Mouse (Mus musculus) heart, embryonic 12.5 days (tissue): ENCODE data around the gene Ddx50. TPM values are rescaled to one million over a fixed set of nuclear protein-coding genes. Genes with fewer than 3 reads are reported as not detected.
A peak's percentile ranks its signal among the peaks of the same experiment; 100 is the strongest.

Experiments
- ATAC-seq: fragments of 200-750 bp; cut with Nextera tagmentation; 2 replicates; pipeline ENCODE4 v1.8.0; 2017; ENCODE audit warnings: moderate TSS enrichment, moderate library complexity; ENCODE audit not compliant: insufficient number of reproducible peaks, low FRiP score
- H3K27ac ChIP-seq: fragments of 300-500 bp; sonication (generic); 2 replicates; pipeline ENCODE4 v1.5.1; 2016; ENCODE audit warnings: mild to moderate bottlenecking, moderate library complexity; ENCODE audit not compliant: poor library complexity, severe bottlenecking
- H3K27me3 ChIP-seq: fragments of 300-500 bp; sonication (generic); replicated peaks from 2 replicates; pipeline ENCODE4 v1.6.1; 2016; ENCODE audit warnings: mild to moderate bottlenecking, moderate library complexity
- H3K36me3 ChIP-seq: fragments of 300-500 bp; sonication (generic); 2 replicates; pipeline ENCODE4 v1.6.1; 2016; ENCODE audit warnings: mild to moderate bottlenecking, moderate library complexity
- H3K4me1 ChIP-seq: fragments of 300-500 bp; sonication (generic); replicated peaks from 2 replicates; pipeline ENCODE4 v1.6.1; 2016; ENCODE audit warnings: mild to moderate bottlenecking
- H3K4me2 ChIP-seq: fragments of 300-500 bp; sonication (generic); 2 replicates; pipeline ENCODE4 v1.6.1; 2016; ENCODE audit warnings: mild to moderate bottlenecking, moderate library complexity
- H3K4me3 ChIP-seq: fragments of 300-500 bp; sonication (generic); 2 replicates; pipeline ENCODE4 v1.5.1; 2016; ENCODE audit warnings: mild to moderate bottlenecking
- H3K9ac ChIP-seq: fragments of 300-500 bp; sonication (generic); 2 replicates; pipeline ENCODE4 v1.6.1; 2016; ENCODE audit warnings: mild to moderate bottlenecking, moderate library complexity
- H3K9me3 ChIP-seq: fragments of 300-500 bp; sonication (generic); replicated peaks from 2 replicates; pipeline ENCODE4 v1.6.1; 2016; ENCODE audit warnings: mild to moderate bottlenecking, moderate library complexity
- WGBS: fragments of 180-500 bp; shearing (Covaris S2); methylation state at CpG from one replicate; pipeline ENCODE4 v1.1.7; 2016; 5-methylcytosine and 5-hydroxymethylcytosine counted together
- polyA plus RNA-seq: library from polyadenylated mRNA; unstranded; fragments of >200 nt; fragmentation: Nextera tagmentation; extraction: Ambion mirVana; gene quantifications from 2 replicates; pipeline ENCODE4 v1.2.1, GENCODE M21; 2016

The Ddx50 gene
- polyA plus RNA-seq: 112 and 118 TPM in 2 replicates

- Histone ChIP-seq H3K4me2 (peak within 1 kb of the TSS; percentile 85), H3K27me3 (no peaks in the 10 kb centered on the region), H3K9me3 (no peaks in the 10 kb centered on the region), H3K27ac (peak within 1 kb of the TSS; percentile 94), H3K4me3 (peak within 1 kb of the TSS; percentile 77), H3K9ac (peak within 1 kb of the TSS; percentile 91), H3K4me1 (peaks cover 8% of the 10 kb centered on the region), H3K36me3 (peaks cover 13% of the 10 kb centered on the region)
- ATAC-seq: peak; percentile 98
- under 1% methylated on average over 89 of the region's 89 CpGs for WGBS
Observed at GRCm38 (mm10) chr10:62650881-62651810, at the start of gene Ddx50. Gene Ddx50 (minus strand): TSS chr10:62651218.

- H3K27ac ChIP-seq: no peak overlapping the region
- no peaks in the 10 kb centered on the region for H3K27me3 ChIP-seq
- no peak overlapping the region for H3K4me3 ChIP-seq
- no peak overlapping the region for H3K4me2 ChIP-seq
- no peaks in the 10 kb centered on the region for H3K9me3 ChIP-seq
- no peak for ATAC-seq
- no peaks in the 10 kb centered on the region for H3K4me1 ChIP-seq
- 62% methylated on average over 8 of the region's 8 CpGs for WGBS
- H3K9ac ChIP-seq: no peak overlapping the region
- H3K36me3 ChIP-seq: no peaks in the 10 kb centered on the region
Observed at GRCm38 (mm10) chr10:62692771-62693170, 41.8 kb upstream of the Ddx50 start.

DNA sequence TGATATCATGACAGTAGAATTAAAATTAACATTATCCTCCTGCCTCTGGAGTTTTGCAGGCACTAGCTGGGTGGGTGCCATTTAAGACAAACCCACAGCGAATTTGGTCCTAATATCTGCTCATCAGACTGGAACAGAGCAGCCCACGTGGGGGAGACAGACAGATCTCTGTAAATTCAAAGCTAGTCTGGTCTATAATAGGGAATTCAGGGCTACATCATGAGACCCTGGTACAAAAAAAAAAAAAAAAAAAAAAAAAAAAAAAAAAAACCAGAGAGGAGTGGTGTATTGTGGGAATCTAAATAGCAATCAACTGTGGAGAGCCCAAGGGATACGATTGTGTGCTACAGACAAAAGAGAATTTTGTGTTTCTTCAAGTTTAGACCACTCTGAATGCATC is 41.2 kb upstream of the Ddx50 start:
- ATAC-seq: no peak
- Histone ChIP-seq H3K4me3 (no peak overlapping the region), H3K4me1 (0 out of 2 replicates have a peak, but pooled peaks cover 2% of the 10 kb centered on the region), H3K9ac (no peak overlapping the region), H3K9me3 (no peaks in the 10 kb centered on the region), H3K27me3 (no peaks in the 10 kb centered on the region), H3K36me3 (no peaks in the 10 kb centered on the region), H3K4me2 (no peak overlapping the region), H3K27ac (no peak overlapping the region)
- WGBS: 76% methylated on average over 3 of the region's 3 CpGs

DNA sequence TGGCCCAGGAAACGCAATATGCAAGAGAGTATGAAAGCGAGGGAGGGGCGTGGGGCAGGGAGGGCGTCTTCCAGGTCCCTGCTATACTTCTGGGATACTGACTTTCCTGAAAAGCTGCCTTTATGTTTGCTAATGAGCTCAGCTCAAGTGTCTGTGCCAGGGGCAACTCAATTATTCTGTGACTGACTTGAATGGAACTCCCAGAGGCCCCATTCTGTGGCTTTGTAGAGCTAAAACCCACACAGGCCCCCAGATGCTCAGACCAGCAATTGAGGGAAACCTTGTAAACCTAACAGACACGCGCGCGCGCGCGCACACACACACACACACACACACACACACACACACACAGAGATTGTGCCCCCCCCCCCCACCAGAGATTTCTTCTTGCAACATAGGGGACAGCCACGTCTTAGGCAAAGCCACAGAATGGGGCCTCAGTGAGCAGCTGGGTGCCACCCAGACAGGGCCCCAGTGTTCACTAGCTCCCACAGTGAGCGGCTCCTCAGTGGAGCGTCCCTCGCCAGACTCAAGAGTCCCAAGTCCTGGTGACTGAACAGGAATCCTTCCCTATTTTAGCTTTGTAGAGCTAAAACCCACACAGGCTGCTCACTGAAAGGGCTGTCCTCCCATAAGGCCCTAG is 36.1 kb upstream of the Ddx50 start:
- WGBS: 77% methylated on average over 15 of the region's 15 CpGs
- no peak for ATAC-seq

DNA sequence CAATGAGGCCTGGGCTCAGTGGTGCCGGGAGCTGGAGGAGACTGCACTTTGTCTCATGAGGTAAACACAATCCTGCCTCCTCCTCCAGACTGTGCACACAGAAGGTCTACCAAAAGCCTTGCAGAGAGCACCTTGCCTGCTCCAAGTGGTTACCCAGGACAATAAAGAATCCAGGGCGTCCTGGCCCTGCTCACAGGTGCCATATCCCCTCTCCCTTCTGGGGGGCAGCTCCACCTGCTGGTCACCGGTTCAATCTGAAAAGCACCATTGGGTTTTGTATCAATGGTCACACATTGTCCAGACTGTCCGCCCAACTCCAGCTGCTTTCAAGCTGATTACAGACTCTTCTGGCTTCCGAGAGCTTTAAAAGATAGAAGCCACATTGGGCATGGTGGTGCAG is 32.0 kb upstream of the Ddx50 start:
- Histone ChIP-seq H3K27ac (no peak overlapping the region), H3K4me1 (0 out of 2 replicates have a peak, but pooled peaks cover 7% of the 10 kb centered on the region), H3K9ac (no peak overlapping the region), H3K36me3 (no peaks in the 10 kb centered on the region), H3K27me3 (no peaks in the 10 kb centered on the region), H3K4me2 (no peak overlapping the region), H3K4me3 (no peak overlapping the region), H3K9me3 (0 out of 2 replicates have a peak, but pooled peaks cover 5% of the 10 kb centered on the region)
- WGBS: 50% methylated on average over 5 of the region's 5 CpGs
- no peak for ATAC-seq

More for the DNA sequence above, 36.1 kb upstream of the Ddx50 start:
- Histone ChIP-seq H3K36me3 (no peaks in the 10 kb centered on the region), H3K9me3 (no peaks in the 10 kb centered on the region), H3K4me3 (no peak overlapping the region), H3K9ac (no peak overlapping the region), H3K27me3 (no peaks in the 10 kb centered on the region), H3K4me2 (no peak overlapping the region), H3K4me1 (0 out of 2 replicates have a peak, but pooled peaks cover 7% of the 10 kb centered on the region), H3K27ac (no peak overlapping the region)

- Histone ChIP-seq H3K4me1 (no peaks in the 10 kb centered on the region), H3K27me3 (peaks cover 6% of the 10 kb centered on the region; the same call in 1 of the 2 replicates), H3K4me2 (no peak overlapping the region), H3K9me3 (0 out of 2 replicates have a peak, but pooled peaks cover 5% of the 10 kb centered on the region), H3K27ac (no peak overlapping the region), H3K9ac (no peak overlapping the region), H3K36me3 (no peaks in the 10 kb centered on the region), H3K4me3 (no peak overlapping the region)
- ATAC-seq: no peak
- 61% methylated on average over 1 of the region's 1 CpGs for WGBS
Observed at GRCm38 (mm10) chr10:62679833-62680232, 28.8 kb upstream of the Ddx50 start.

- WGBS: 81% methylated on average over 5 of the region's 5 CpGs
- H3K9ac ChIP-seq: no peak overlapping the region
- H3K4me3 ChIP-seq: no peak overlapping the region
- no peak for ATAC-seq
- H3K4me2 ChIP-seq: no peak overlapping the region
- peaks cover 6% of the 10 kb centered on the region; the same call in 1 of the 2 replicates for H3K27me3 ChIP-seq
- H3K36me3 ChIP-seq: no peaks in the 10 kb centered on the region
- 0 out of 2 replicates have a peak, but pooled peaks cover 5% of the 10 kb centered on the region for H3K9me3 ChIP-seq
- no peak overlapping the region for H3K27ac ChIP-seq
- no peaks in the 10 kb centered on the region for H3K4me1 ChIP-seq
Observed at GRCm38 (mm10) chr10:62677329-62677728, 26.3 kb upstream of the Ddx50 start.

GRCm38 (mm10) chr10:62676196-62676595 is 25.2 kb upstream of the Ddx50 start:
- Histone ChIP-seq H3K27ac (no peak overlapping the region), H3K4me2 (no peak overlapping the region), H3K4me3 (no peak overlapping the region), H3K9ac (no peak overlapping the region), H3K4me1 (no peaks in the 10 kb centered on the region), H3K36me3 (no peaks in the 10 kb centered on the region), H3K27me3 (peaks cover 6% of the 10 kb centered on the region; the same call in 1 of the 2 replicates), H3K9me3 (0 out of 2 replicates have a peak, but pooled peaks cover 5% of the 10 kb centered on the region)
- WGBS: 78% methylated on average over 6 of the region's 6 CpGs
- no peak for ATAC-seq

GRCm38 (mm10) chr10:62672359-62672758 is 21.3 kb upstream of the Ddx50 start:
- no peak overlapping the region for H3K27ac ChIP-seq
- ATAC-seq: no peak
- no peaks in the 10 kb centered on the region for H3K36me3 ChIP-seq
- H3K4me2 ChIP-seq: no peak overlapping the region
- no peak overlapping the region for H3K4me3 ChIP-seq
- H3K9me3 ChIP-seq: no peaks in the 10 kb centered on the region
- H3K4me1 ChIP-seq: 0 out of 2 replicates have a peak, but pooled peaks cover 5% of the 10 kb centered on the region
- peaks cover 6% of the 10 kb centered on the region; the same call in 1 of the 2 replicates for H3K27me3 ChIP-seq
- 91% methylated on average over 2 of the region's 2 CpGs for WGBS
- H3K9ac ChIP-seq: no peak overlapping the region

- Histone ChIP-seq H3K27me3 (no peaks in the 10 kb centered on the region), H3K9me3 (no peaks in the 10 kb centered on the region), H3K4me3 (no peak overlapping the region), H3K4me1 (0 out of 2 replicates have a peak, but pooled peaks cover 10% of the 10 kb centered on the region), H3K36me3 (no peaks in the 10 kb centered on the region), H3K27ac (no peak overlapping the region), H3K9ac (no peak overlapping the region), H3K4me2 (no peak overlapping the region)
- ATAC-seq: no peak
- 71% methylated on average over 14 of the region's 14 CpGs for WGBS
Observed at GRCm38 (mm10) chr10:62669245-62669644, 18.2 kb upstream of the Ddx50 start.

GRCm38 (mm10) chr10:62668463-62668862 is 17.4 kb upstream of the Ddx50 start:
- H3K4me2 ChIP-seq: no peak overlapping the region
- H3K4me1 ChIP-seq: 0 out of 2 replicates have a peak, but pooled peaks cover 10% of the 10 kb centered on the region
- WGBS: 71% methylated on average over 2 of the region's 2 CpGs
- H3K27me3 ChIP-seq: no peaks in the 10 kb centered on the region
- H3K9ac ChIP-seq: no peak overlapping the region
- no peak overlapping the region for H3K4me3 ChIP-seq
- no peaks in the 10 kb centered on the region for H3K9me3 ChIP-seq
- H3K27ac ChIP-seq: no peak overlapping the region
- H3K36me3 ChIP-seq: no peaks in the 10 kb centered on the region
- no peak for ATAC-seq
